Mouse (Mus musculus) megakaryocyte, embryonic 14.5 days (primary cell): ENCODE measurements around the gene Kif3c. TPM values are rescaled to one million over a fixed set of nuclear protein-coding genes. Genes with fewer than 3 reads are reported as not detected.

ENCODE experiments used
- H3K27me3 ChIP-seq: replicated peaks from 2 replicates; pipeline ENCODE3; 2012; ENCODE audit warnings: inconsistent platforms
- H3K36me3 ChIP-seq: replicated peaks from 2 replicates; pipeline ENCODE3; 2012; ENCODE audit warnings: low read length, inconsistent platforms, mixed read lengths
- H3K4me1 ChIP-seq: 2 replicates; pipeline ENCODE4 v1.6.1; 2012; ENCODE audit warnings: inconsistent platforms
- H3K4me3 ChIP-seq: replicated peaks from 2 replicates; pipeline ENCODE3; 2012; ENCODE audit warnings: moderate library complexity, mild to moderate bottlenecking, inconsistent platforms
- H3K9me3 ChIP-seq: 2 replicates; pipeline ENCODE4 v1.6.1; 2012; ENCODE audit warnings: inconsistent platforms
- FLI1 ChIP-seq: IDR thresholded peaks from 2 replicates; pipeline ENCODE4 v1.6.1; 2012; ENCODE audit warnings: low read length, inconsistent platforms, mixed read lengths
- GATA1 ChIP-seq: IDR thresholded peaks from 3 replicates; pipeline ENCODE4 v1.6.1; 2012; ENCODE audit warnings: mixed read lengths, low read length, inconsistent platforms, borderline replicate concordance
- polyA plus RNA-seq: library from polyadenylated mRNA; stranded (reverse); fragments of >175 nt; gene quantifications from 2 replicates; pipeline ENCODE4 v1.2.3, GENCODE M21; 2012; ENCODE audit warnings: low replicate concordance; ENCODE audit not compliant: insufficient read depth

Kif3c gene
- polyA plus RNA-seq, 1 experiment = 2.8 TPM

DNA sequence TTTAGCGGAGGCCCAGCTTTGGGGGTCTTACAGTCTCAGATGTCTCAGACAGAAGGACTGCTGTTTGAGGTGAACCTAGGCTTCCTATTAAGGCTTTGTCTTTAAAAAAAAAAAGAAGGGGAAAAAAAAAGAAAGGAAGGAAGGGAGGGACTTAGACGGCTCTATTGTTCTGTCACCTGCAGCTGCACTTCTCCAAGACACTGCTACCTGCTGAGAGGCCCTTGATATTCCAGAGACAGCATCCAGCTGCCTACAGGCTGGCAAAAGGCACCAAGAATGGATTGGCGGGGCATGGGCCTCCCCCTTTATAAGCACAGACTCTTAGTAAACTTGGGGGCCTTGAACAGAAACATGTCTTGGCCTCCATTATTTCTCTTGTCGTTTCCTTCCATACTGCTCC, 50.0 kb downstream of the Kif3c start:
- TF ChIP-seq GATA1 = no peak
- TF ChIP-seq FLI1 = no peak
- Histone ChIP-seq H3K27me3 (no peaks in the 10 kb centered on the region), H3K4me1 (peaks cover 25% of the 10 kb centered on the region), H3K36me3 (peaks cover 68% of the 10 kb centered on the region), H3K4me3 (no peak overlapping the region), H3K9me3 (0 out of 2 replicates have a peak, but pooled peaks cover 9% of the 10 kb centered on the region)

DNA sequence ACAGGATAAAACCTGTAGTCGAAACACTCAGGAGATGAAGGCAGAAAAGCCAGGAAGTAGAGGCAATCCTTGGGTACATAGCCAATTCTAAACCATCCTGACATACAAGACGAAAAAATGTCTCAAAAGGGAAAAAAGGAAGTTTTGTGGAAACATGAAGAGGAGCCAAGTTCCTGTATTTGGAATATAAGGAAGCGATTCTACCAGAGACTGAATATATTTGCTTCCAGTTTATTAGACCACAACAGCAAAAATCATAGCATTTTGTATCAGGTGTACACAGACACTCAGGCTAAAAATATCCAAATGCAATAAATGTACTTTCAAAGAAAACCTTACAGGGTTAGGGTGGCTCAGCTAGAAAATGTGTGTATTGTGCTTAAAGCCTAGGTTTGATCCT, 53.8 kb downstream of the Kif3c start:
- TF ChIP-seq FLI1 (no peak), GATA1 (no peak)
- peaks cover 69% of the 10 kb centered on the region for H3K36me3 ChIP-seq
- H3K27me3 ChIP-seq = no peaks in the 10 kb centered on the region
- peaks cover 57% of the 10 kb centered on the region for H3K4me1 ChIP-seq
- H3K4me3 ChIP-seq = no peak overlapping the region
- 0 out of 2 replicates have a peak, but pooled peaks cover 9% of the 10 kb centered on the region for H3K9me3 ChIP-seq

DNA sequence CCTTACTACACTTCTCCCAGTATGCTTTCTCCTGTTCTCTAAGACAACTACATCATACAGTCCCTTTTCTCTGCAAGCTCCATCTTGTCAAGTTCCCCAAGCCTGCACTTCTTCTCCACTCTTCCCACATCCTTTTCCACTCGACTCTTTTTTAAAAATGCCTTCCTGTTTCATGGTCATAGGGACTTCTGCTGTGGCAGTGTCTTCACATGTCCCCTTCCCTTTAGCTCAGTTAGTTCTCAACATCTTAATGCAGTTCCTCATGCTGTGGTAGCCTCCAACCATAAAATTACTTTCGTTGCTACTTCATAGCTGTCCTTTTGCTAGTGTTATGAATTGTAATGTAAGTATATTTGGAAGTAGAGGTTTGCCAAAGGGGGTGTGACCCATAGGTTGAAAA, 55.6 kb downstream of the Kif3c start:
- no peak for TF ChIP-seq FLI1
- no peaks in the 10 kb centered on the region for H3K9me3 ChIP-seq
- no peaks in the 10 kb centered on the region for H3K27me3 ChIP-seq
- no peak overlapping the region for H3K4me3 ChIP-seq
- H3K36me3 ChIP-seq = peaks cover 56% of the 10 kb centered on the region
- peaks cover 69% of the 10 kb centered on the region for H3K4me1 ChIP-seq

DNA sequence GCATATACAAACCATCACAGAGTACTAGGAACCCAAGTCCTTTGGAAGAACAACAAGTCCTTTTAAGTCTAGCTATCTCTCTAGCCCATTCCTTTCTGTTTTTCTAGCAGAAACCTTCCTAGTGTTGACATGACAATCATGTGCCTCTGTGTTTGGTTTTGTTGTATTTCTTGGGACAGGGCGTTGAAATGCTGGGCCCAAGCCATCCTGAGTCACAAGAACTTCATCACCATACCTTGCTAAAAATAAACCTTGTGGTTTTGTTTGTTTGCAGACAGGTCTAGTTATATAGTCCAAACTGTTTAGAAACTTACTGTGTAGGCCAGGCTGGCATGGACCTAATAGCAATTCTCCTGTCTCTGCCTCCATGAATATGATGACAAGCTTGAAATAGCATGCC, 57.9 kb downstream of the Kif3c start:
- Histone ChIP-seq H3K9me3 (no peaks in the 10 kb centered on the region), H3K4me1 (peaks cover 72% of the 10 kb centered on the region), H3K27me3 (no peaks in the 10 kb centered on the region), H3K4me3 (no peak overlapping the region), H3K36me3 (peaks cover 37% of the 10 kb centered on the region)
- no peak for TF ChIP-seq FLI1

DNA sequence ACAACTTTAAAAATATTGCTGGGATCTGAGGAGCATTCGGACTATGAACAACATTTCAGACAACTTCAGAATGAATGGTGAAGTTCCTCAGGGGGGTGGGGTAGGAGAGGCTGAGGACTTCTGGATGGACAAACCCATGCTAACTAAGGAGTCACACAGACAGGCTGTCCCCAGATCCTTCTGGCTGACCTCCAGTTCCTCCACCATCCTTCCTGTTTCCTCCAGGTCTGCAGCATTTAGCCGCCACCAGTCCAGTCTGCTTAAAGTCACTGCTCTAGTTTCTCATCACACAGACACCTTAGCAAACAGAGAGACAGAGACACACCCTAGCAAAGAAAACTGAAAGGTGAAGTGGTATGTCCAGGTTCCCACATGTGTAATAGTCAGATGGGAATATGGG, 59.2 kb downstream of the Kif3c start:
- peaks cover 24% of the 10 kb centered on the region for H3K36me3 ChIP-seq
- H3K4me3 ChIP-seq = peak overlapping the region; percentile 79
- TF ChIP-seq FLI1 (no peak), GATA1 (no peak)

DNA sequence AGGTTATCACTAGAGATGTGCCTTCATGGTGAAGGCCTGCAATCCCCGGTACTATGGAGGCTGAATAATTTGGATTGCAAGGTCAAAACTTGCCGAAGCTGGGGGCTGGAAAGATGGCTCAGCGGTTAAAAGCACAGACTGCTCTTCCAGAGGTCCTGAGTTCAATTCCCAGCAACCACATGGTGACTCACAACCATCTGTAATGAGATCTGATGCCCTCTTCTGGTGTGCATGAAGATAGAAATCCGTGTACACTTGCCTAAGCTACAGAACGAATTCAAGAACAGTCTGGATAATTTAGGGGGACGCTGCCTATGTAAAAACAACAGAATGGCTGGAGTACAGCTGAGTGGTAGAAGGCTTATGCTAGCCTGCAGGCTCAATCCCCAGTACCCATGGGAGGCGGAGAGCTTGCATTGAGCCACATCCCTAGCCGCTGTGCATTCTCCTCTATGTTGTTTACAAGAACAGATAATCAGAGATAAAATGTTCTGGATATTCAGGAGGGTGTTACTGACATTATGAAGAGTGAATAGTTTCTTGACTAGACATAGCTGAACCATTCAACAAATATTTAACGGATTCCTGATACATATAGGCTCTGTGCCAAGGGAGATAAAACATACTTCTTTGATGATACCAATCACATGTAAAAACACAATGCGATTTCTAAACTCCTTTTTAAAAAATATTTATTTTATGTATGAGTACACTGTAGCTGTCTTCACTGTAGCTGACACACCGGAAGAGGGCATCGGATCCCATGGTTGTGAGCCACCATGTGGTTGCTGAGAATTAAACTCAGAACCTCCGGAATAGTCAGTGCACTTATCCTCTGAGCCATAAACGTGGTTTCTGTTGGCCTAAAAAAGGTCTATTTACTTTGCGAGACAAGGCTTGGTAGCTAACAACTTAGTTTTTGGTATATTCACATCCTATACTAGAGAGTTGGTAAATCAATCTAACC, 60.7 kb downstream of the Kif3c start:
- Histone ChIP-seq H3K27me3 (no peaks in the 10 kb centered on the region), H3K9me3 (no peaks in the 10 kb centered on the region), H3K4me3 (peak overlapping the region; percentile 99), H3K4me1 (peaks cover 72% of the 10 kb centered on the region), H3K36me3 (peaks cover 22% of the 10 kb centered on the region)
- TF ChIP-seq GATA1 (no peak), FLI1 (no peak)

More for the DNA sequence above, 59.2 kb downstream of the Kif3c start:
- Histone ChIP-seq H3K9me3 (no peaks in the 10 kb centered on the region), H3K4me1 (peaks cover 72% of the 10 kb centered on the region), H3K27me3 (no peaks in the 10 kb centered on the region)

DNA sequence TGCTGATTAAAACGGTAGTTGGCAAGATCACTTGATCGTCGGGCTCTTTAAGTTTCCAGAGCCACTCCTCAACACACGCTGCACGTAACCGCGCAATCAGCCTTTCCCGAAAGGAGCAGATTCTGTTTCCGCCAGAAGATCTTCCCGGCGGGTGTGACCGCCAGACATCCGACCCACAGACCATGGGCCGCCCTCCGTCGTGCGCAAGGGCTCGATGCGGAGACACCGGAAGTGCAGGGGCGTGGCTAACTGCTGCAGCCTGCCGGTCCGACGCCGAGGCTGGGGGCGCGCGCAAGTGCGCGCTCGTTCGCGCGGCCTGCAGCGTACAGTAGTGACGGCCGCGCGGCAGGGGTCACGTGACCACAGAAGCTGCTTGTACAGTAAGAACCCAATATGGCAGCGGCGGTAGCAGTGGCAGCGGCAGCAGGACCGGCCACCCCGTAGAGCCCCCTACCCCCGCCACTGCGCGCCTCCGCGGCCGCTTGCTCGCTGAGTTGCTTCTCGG, 61.6 kb downstream of the Kif3c start, which contains the start of gene Asxl2:
Asxl2 (plus strand) TSS at position 328 of the 505 bp plus-strand sequence.
- TF ChIP-seq FLI1 (peak; percentile 48; the same call in 1 of the 2 replicates), GATA1 (no peak)
- H3K36me3 ChIP-seq = peaks cover 22% of the 10 kb centered on the region
- peak within 1 kb of the TSS; percentile 99 for H3K4me3 ChIP-seq
- no peaks in the 10 kb centered on the region for H3K27me3 ChIP-seq
- peaks cover 72% of the 10 kb centered on the region for H3K4me1 ChIP-seq
- no peaks in the 10 kb centered on the region for H3K9me3 ChIP-seq

DNA sequence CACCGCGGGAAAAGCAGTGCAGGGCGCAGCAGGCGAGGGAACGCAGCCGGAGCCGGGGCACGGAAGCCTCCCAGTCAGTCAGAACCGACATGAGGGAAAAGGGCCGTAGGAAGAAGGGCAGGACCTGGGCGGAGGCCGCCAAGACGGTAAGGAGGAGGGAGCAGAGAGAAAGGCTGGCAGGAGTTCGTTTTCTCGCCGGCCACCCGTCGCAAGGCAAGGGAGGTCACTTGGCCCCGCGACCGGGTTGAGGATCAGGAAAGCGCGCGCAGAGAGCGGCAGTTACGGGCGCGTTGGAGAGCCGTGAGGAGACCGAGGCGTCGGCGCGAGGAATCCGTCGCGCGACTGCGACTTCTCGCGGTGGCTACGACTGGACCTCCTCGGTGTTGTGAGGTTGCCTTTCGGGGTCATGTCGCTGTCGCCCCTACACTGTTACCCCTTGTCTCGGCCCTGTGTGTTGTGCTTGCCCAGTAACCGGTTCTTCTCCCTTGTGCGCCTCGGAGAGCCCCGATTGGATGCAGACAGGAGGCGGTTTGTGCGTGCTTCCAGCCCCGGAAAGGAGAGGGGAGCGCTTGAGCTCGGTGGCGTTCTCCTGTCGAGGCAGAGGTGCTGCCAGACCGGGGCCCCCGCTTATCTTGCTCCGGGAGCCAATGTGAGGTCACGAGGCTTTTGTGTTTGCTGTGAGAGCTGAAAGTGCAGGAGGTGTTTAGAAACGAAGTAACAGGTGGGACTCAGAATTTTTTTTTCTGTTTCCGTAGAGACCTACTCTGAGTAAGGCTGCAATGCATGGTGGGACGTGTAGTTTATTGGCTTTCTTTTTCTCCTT, 62.3 kb downstream of the Kif3c start:
- Histone ChIP-seq H3K4me1 (peaks cover 70% of the 10 kb centered on the region), H3K9me3 (no peaks in the 10 kb centered on the region), H3K4me3 (peak overlapping the region; percentile 99), H3K36me3 (peaks cover 20% of the 10 kb centered on the region), H3K27me3 (no peaks in the 10 kb centered on the region)
- no peak for TF ChIP-seq FLI1
- TF ChIP-seq GATA1 = no peak

DNA sequence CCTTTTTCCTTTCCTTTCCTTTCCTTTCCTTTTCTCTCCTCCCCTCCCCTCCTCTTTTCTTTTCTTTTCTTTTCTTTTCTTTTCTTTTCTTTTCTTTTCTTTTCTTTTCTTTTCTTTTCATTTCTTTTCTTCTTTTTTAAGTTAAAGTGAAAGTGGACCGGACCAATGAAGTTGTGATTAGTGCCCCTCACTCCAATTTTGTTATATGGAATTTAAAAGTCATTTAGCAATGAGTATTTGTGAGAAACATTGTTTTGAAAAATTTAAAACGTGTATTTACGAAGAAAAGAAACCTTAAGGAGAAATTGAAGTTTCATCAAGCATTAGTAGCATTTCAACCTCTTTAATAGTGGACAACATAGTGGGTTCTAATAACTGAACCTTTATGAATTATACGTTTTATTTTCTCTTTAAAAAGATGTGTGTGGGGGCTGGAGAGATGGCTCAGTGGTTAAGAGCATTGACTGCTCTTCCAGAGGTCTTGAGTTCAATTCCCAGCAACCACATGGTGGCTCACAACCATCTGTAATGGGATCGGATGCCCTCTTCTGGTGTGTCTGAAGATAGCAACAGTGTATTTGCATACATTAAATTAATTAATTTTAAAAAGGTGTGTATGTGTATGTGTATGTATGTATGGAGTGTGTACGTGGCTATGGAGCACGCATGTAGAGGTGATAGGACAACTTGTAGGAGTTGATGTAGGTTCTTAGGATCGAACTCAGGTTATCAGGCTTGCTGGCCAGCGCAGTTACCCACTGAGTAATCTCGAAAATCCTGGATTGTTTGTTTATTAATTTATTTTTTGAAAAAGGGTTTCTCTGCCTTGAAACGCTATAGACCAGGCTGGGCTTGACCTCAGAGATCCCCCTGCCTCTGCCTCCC, 63.2 kb downstream of the Kif3c start:
- TF ChIP-seq GATA1 (no peak), FLI1 (no peak)
- Histone ChIP-seq H3K36me3 (peaks cover 13% of the 10 kb centered on the region), H3K4me3 (peak overlapping the region; percentile 99), H3K9me3 (no peaks in the 10 kb centered on the region), H3K27me3 (no peaks in the 10 kb centered on the region), H3K4me1 (peaks cover 61% of the 10 kb centered on the region)
